Mouse (Mus musculus) T-helper 17 cell (primary cell): Measurements from ENCODE around the gene 4933403O08Rik.

Source experiments
- in situ Hi-C, 2 experiments: fragments of 300-600 bp; cut with MboI, MseI; formaldehyde crosslinking; loops; 1 replicate in 1 of 2; 2 replicates in 1 of 2; pipeline ENCODE4 v1.15.1; 2025; ENCODE audit warnings: high pct_unique_total_duplicates in 2 of 2

4933403O08Rik gene

GRCm38 (mm10) chrX:112238749-112239148, at the start of gene 4933403O08Rik:
TSS of gene 4933403O08Rik (plus strand) at chrX:112239049.
- in situ Hi-C loops, result no loop called here

- in situ Hi-C loops, result no loop called here
These were observed 4.1 kb downstream of the 4933403O08Rik start for GRCm38 (mm10) chrX:112242916-112243315.

DNA sequence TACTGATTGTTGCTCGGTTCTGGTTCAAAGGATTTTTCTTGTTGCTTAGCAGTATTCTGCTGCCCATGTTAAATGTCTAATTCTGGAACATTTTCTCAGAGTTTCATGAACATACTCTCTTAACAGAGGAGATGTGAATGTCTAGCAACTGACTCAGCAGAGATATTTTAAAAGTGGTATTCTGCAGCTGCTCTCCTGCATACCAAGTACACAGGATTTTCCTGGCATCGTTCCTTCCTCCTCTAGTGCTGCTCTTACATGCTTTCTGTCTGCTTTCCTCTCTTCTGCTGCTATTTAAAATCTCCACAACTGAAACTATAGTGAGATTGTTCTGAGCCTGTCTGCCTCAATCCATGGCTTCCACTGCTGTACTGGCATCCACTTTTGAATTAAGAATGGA, 16.7 kb downstream of the 4933403O08Rik start:
- in situ Hi-C loops, result no loop called here

- in situ Hi-C loops, result no loop called here
These were observed 34.7 kb downstream of the 4933403O08Rik start for GRCm38 (mm10) chrX:112273550-112273949.
